Mouse (Mus musculus) midbrain, embryonic 15.5 days (tissue): ENCODE results near the gene Duoxa1. TPM values are rescaled to one million over a fixed set of nuclear protein-coding genes. Genes with fewer than 3 reads are reported as not detected.
A peak's percentile ranks its signal among the peaks of the same experiment; 100 is the strongest.

Experiments
- ATAC-seq: fragments of 200-750 bp; cut with Nextera tagmentation; replicated peaks from 2 replicates; pipeline ENCODE4 v1.8.0; 2017; ENCODE audit warnings: moderate TSS enrichment
- H3K27ac ChIP-seq: fragments of 300-500 bp; sonication (generic); 2 replicates; pipeline ENCODE4 v1.5.1; 2015; ENCODE audit warnings: mild to moderate bottlenecking, inconsistent platforms
- H3K27me3 ChIP-seq: fragments of 300-500 bp; sonication (generic); replicated peaks from 2 replicates; pipeline ENCODE4 v1.6.1; 2015; ENCODE audit warnings: inconsistent platforms
- H3K36me3 ChIP-seq: fragments of 300-500 bp; sonication (generic); replicated peaks from 2 replicates; pipeline ENCODE4 v1.6.1; 2015; ENCODE audit warnings: inconsistent platforms
- H3K4me1 ChIP-seq: fragments of 300-500 bp; sonication (generic); 2 replicates; pipeline ENCODE4 v1.6.1; 2015; ENCODE audit warnings: inconsistent platforms
- H3K4me2 ChIP-seq: fragments of 300-500 bp; sonication (generic); 2 replicates; pipeline ENCODE4 v1.6.1; 2015; ENCODE audit warnings: inconsistent platforms, mild to moderate bottlenecking, moderate library complexity
- H3K4me3 ChIP-seq: fragments of 300-500 bp; sonication (generic); 2 replicates; pipeline ENCODE4 v1.5.1; 2015; ENCODE audit warnings: mild to moderate bottlenecking, inconsistent platforms
- H3K9ac ChIP-seq: fragments of 300-500 bp; sonication (generic); 2 replicates; pipeline ENCODE4 v1.6.1; 2015; ENCODE audit warnings: mild to moderate bottlenecking, inconsistent platforms
- H3K9me3 ChIP-seq: fragments of 300-500 bp; sonication (generic); 2 replicates; pipeline ENCODE4 v1.6.1; 2016; ENCODE audit warnings: inconsistent platforms
- WGBS: fragments of 180-500 bp; shearing (Covaris S2); methylation state at CpG from one replicate; pipeline ENCODE4 v1.1.7; 2015; ENCODE audit warnings: mixed read lengths; 5-methylcytosine and 5-hydroxymethylcytosine counted together
- polyA plus RNA-seq: library from polyadenylated mRNA; unstranded; fragments of >200 nt; fragmentation: Nextera tagmentation; extraction: Ambion mirVana; gene quantifications from 2 replicates; pipeline ENCODE4 v1.2.1, GENCODE M21; 2015

Duoxa1 gene
- polyA plus RNA-seq, 1 experiment from 2014 or later, result 0.30 TPM

- no peak for ATAC-seq
- Histone ChIP-seq H3K4me3 (peak overlapping the region; percentile 43), H3K9ac (peak overlapping the region; percentile 32), H3K4me1 (peaks cover 40% of the 10 kb centered on the region), H3K4me2 (peak overlapping the region; percentile 90), H3K36me3 (no peaks in the 10 kb centered on the region), H3K9me3 (no peaks in the 10 kb centered on the region), H3K27me3 (peaks cover 89% of the 10 kb centered on the region), H3K27ac (no peak overlapping the region)
- 6% methylated on average over 23 of the region's 23 CpGs for WGBS
Observed at GRCm38 (mm10) chr2:122301921-122302573, 11.5 kb downstream of the Duoxa1 start.

DNA sequence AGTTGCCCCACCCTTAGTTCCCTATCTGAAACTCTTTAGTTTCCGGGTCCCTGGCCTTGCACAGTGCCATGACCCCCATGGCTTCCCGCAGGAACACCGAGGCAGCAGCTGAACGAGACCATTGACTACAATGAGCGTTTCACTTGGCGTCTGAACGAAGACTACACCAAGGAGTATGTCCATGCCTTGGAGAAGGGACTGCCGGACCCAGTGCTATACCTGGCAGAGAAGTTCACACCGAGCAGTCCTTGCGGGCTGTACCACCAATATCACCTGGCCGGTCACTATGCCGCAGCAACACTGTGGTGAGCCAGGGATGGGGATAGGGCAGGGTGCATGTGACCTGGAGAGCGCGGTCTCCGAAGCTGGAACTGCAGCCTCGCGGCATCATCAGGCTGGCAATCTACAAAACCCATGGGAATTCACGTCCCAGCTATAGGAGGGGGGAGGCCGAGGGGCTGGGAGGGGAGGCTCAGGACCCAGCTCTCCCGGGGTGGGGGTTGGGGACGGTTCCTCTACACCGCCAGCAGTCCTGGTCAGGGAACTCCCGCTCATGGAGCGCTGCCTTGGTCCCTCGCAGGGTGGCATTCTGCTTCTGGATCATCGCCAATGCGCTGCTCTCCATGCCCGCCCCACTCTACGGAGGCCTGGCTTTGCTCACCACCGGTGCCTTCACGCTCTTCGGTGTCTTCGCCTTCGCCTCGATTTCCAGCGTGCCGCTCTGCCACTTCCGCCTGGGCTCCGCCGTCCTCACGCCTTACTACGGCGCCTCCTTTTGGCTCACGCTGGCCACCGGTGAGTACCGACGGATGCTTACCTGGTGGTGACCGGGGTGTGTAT is 12.2 kb downstream of the Duoxa1 start:
- H3K9me3 ChIP-seq, result no peaks in the 10 kb centered on the region
- peaks cover 44% of the 10 kb centered on the region for H3K4me1 ChIP-seq
- peak overlapping the region; percentile 43 for H3K4me3 ChIP-seq
- peak overlapping the region; percentile 90 for H3K4me2 ChIP-seq
- H3K36me3 ChIP-seq, result no peaks in the 10 kb centered on the region
- under 1% methylated on average over 48 of the region's 48 CpGs for WGBS
- no peak overlapping the region for H3K27ac ChIP-seq
- ATAC-seq, result peak; percentile 50
- H3K9ac ChIP-seq, result peak overlapping the region; percentile 32
- H3K27me3 ChIP-seq, result peaks cover 84% of the 10 kb centered on the region

DNA sequence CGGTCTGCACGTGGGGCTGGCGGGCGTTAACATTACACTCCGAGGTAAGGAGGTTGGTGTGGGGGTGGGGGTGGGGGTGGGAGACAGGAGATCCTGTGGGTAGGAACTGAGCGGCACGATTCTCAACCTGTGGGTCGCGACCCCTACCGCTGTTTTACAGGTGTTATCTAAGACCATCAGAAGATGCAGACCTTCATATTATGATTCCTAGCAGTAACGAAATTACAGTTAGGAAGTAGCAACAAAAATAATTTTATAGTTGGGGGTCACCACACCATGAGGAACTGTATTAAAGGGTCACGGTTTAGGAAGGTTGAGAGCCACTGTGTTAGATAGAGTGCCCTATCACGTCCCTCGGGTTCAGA is 12.9 kb downstream of the Duoxa1 start:
- 5% methylated on average over 14 of the region's 14 CpGs for WGBS
- no peaks in the 10 kb centered on the region for H3K9me3 ChIP-seq
- H3K27ac ChIP-seq, result no peak overlapping the region
- H3K4me2 ChIP-seq, result peak overlapping the region; percentile 90
- no peak overlapping the region for H3K9ac ChIP-seq
- H3K36me3 ChIP-seq, result no peaks in the 10 kb centered on the region
- peak overlapping the region; percentile 43 for H3K4me3 ChIP-seq
- H3K4me1 ChIP-seq, result peaks cover 44% of the 10 kb centered on the region
- peak; percentile 3; the same call in 1 of the 2 replicates for ATAC-seq
- peaks cover 88% of the 10 kb centered on the region for H3K27me3 ChIP-seq

DNA sequence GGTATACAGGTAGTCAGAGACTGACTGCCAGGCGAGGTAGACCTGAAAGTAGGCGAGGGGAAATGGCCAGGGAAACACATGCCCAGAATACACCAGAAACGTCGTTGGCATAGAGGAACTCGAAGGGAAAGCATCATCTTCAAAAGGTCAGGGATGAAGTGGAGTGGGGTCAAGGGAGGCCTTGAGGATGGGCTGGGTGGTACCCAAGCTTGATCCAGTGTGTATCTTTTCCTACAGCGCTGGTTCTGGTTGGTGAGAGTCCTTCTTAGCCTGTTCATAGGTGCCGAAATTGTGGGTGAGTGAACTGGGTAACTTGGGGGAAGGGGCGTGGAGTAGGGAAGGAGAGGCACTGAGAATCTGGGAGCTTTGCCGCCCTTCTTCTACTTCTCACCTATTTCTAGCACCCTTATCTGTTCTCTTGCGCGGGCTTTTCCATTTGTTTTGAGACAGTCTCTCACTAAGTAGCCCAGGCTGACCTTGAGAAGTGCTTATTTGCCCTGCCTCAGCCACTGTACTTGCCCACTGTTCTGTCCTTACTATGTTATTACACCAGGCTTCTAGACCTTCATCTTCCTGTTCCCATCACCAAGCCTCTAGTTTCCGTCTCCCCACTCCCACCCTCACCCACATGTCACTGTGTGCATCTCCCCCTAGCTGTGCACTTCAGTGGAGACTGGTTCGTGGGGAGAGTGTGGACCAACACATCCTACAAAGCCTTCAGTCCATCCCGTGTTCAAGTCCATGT is 13.4 kb downstream of the Duoxa1 start:
- Histone ChIP-seq H3K27me3 (peaks cover 90% of the 10 kb centered on the region), H3K27ac (no peak overlapping the region), H3K4me2 (no peak overlapping the region), H3K4me3 (no peak overlapping the region), H3K36me3 (no peaks in the 10 kb centered on the region), H3K4me1 (peaks cover 44% of the 10 kb centered on the region), H3K9me3 (no peaks in the 10 kb centered on the region), H3K9ac (no peak overlapping the region)
- WGBS, result 10% methylated on average over 14 of the region's 14 CpGs
- ATAC-seq, result no peak

DNA sequence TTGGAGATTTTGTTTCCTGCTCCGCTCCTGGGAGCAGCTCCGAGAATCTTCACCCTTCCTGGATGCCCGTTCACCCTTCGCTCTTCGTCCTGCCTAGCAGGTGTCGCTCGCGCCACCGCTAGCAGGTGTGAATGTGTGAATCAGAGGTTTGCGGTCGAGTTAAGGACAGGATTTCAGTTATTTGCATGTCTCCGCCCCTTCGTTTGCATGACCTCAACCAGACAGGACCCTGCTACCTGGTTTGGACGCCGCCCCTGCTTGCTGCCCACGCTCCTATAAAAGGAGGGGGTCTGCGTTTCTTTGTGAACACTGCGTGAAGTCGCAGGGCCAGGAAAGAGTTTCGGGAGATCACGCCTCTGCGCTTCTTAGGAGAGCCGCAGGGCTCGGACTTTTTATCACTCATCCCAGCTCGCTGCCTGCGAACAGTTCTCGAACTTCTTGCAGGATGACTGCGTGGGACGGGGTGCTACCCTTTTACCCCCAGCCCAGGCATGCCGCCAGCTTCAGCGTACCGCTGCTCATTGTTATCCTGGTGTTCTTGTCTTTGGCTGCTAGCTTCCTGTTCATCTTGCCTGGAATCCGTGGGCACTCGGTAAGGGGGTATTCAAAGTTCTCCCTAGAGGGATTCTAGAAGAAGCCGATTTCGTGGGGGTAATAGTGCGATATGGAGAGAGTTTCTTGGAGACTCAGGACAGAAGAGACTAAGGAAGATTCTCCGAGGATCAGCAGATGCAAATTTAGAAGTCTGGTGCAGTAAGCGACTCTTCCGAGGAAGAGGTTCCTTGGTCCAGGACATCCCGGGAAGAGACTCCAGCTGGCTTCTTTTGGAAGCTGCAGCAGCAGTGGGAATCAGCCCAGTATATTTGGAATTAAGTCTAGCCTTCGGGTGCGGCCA is 14.7 kb downstream of the Duoxa1 start, which contains the start of gene Duoxa2:
TSS of gene Duoxa2 (plus strand) at position 305 of the 895 bp plus-strand sequence.
- H3K36me3 ChIP-seq, result no peaks in the 10 kb centered on the region
- WGBS, result under 1% methylated on average over 43 of the region's 43 CpGs
- no peak for ATAC-seq
- peaks cover 90% of the 10 kb centered on the region for H3K27me3 ChIP-seq
- no peaks in the 10 kb centered on the region for H3K9me3 ChIP-seq
- peak within 1 kb of the TSS; percentile 26 for H3K4me3 ChIP-seq
- H3K27ac ChIP-seq, result no peak within 1 kb of the TSS
- no peak within 1 kb of the TSS for H3K9ac ChIP-seq
- H3K4me2 ChIP-seq, result peak within 1 kb of the TSS; percentile 46
- peaks cover 44% of the 10 kb centered on the region for H3K4me1 ChIP-seq

DNA sequence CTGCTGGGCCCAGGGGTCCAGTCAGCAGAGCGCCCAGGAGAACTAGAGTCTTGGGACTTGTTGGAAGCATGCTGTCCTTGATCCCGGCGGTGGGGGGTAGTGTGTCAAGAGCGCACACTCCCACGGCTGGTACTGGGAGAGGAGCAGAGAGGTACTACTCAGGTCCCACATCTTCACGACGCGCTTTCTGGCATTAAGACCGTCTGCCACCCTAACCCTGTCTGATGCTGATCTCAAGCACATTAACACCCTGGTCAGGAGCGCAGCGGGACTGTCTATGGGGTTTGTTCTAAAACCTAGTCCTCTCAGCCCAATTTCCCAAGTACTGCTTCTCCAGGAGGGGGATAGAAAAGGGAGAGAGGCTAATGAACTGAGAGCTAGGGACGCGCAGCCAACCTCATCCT is 15.4 kb downstream of the Duoxa1 start, which contains the start of gene Duox2:
TSS of gene Duox2 (minus strand) at position 354 of the 404 bp plus-strand sequence.
- H3K27me3 ChIP-seq, result peaks cover 87% of the 10 kb centered on the region
- no peak within 1 kb of the TSS for H3K9ac ChIP-seq
- no peak for ATAC-seq
- 3% methylated on average over 13 of the region's 13 CpGs for WGBS
- H3K4me3 ChIP-seq, result peak within 1 kb of the TSS; percentile 26
- H3K36me3 ChIP-seq, result no peaks in the 10 kb centered on the region
- no peak within 1 kb of the TSS for H3K27ac ChIP-seq
- H3K9me3 ChIP-seq, result no peaks in the 10 kb centered on the region
- H3K4me2 ChIP-seq, result peak within 1 kb of the TSS; percentile 46
- H3K4me1 ChIP-seq, result peaks cover 44% of the 10 kb centered on the region

GRCm38 (mm10) chr2:122297271-122298095 is 16.0 kb downstream of the Duoxa1 start:
- peaks cover 44% of the 10 kb centered on the region for H3K4me1 ChIP-seq
- peak overlapping the region; percentile 21 for H3K4me3 ChIP-seq
- no peaks in the 10 kb centered on the region for H3K9me3 ChIP-seq
- H3K27me3 ChIP-seq, result peaks cover 81% of the 10 kb centered on the region
- WGBS, result 1% methylated on average over 35 of the region's 35 CpGs
- no peaks in the 10 kb centered on the region for H3K36me3 ChIP-seq
- peak overlapping the region; percentile 46 for H3K4me2 ChIP-seq
- H3K27ac ChIP-seq, result no peak overlapping the region
- no peak for ATAC-seq
- no peak overlapping the region for H3K9ac ChIP-seq

DNA sequence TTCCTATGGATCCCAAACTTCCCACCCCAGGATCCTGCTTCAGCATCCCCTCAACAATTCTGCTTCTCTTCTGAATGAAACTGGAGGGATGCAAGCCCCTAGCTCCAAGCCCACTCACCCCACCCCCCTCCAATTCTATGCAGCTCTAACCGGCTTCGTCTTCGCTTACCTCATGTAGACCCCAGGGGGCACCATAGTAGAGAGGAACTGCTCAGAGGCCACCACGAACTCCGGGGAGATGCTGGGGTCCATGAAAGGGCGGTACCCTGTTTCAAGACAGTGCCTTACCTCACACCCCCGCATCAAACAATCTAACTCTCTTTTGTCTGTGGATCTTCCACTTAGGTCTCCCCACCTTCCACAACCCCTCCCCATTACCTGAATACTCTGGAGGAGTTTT is 18.6 kb downstream of the Duoxa1 start:
- Histone ChIP-seq H3K9ac (no peak overlapping the region), H3K27ac (no peak overlapping the region), H3K4me1 (peaks cover 26% of the 10 kb centered on the region), H3K27me3 (peaks cover 59% of the 10 kb centered on the region), H3K9me3 (no peaks in the 10 kb centered on the region), H3K4me2 (no peak overlapping the region), H3K36me3 (no peaks in the 10 kb centered on the region), H3K4me3 (no peak overlapping the region)
- ATAC-seq, result no peak
- WGBS, result 7% methylated on average over 7 of the region's 7 CpGs

GRCm38 (mm10) chr2:122286137-122286536 is 27.4 kb downstream of the Duoxa1 start:
- Histone ChIP-seq H3K9ac (no peak overlapping the region), H3K9me3 (no peaks in the 10 kb centered on the region), H3K27me3 (no peaks in the 10 kb centered on the region), H3K4me2 (no peak overlapping the region), H3K36me3 (no peaks in the 10 kb centered on the region), H3K4me1 (no peaks in the 10 kb centered on the region), H3K27ac (no peak overlapping the region), H3K4me3 (no peak overlapping the region)
- ATAC-seq, result no peak
- 61% methylated on average over 7 of the region's 7 CpGs for WGBS

GRCm38 (mm10) chr2:122284091-122284490 is 29.4 kb downstream of the Duoxa1 start:
- Histone ChIP-seq H3K27me3 (no peaks in the 10 kb centered on the region), H3K4me2 (no peak overlapping the region), H3K9ac (no peak overlapping the region), H3K4me3 (no peak overlapping the region), H3K36me3 (no peaks in the 10 kb centered on the region), H3K9me3 (no peaks in the 10 kb centered on the region), H3K4me1 (no peaks in the 10 kb centered on the region), H3K27ac (no peak overlapping the region)
- ATAC-seq, result no peak
- WGBS, result 91% methylated on average over 9 of the region's 9 CpGs

GRCm38 (mm10) chr2:122278769-122279168 is 34.8 kb downstream of the Duoxa1 start:
- no peak for ATAC-seq
- no peaks in the 10 kb centered on the region for H3K4me1 ChIP-seq
- no peak overlapping the region for H3K4me3 ChIP-seq
- H3K27ac ChIP-seq, result no peak overlapping the region
- no peaks in the 10 kb centered on the region for H3K9me3 ChIP-seq
- H3K4me2 ChIP-seq, result no peak overlapping the region
- H3K36me3 ChIP-seq, result no peaks in the 10 kb centered on the region
- 94% methylated on average over 3 of the region's 3 CpGs for WGBS
- no peak overlapping the region for H3K9ac ChIP-seq
- H3K27me3 ChIP-seq, result no peaks in the 10 kb centered on the region
